Mouse (Mus musculus) brain, embryonic 14.5 days (tissue): ENCODE results near the gene Smurf1. TPM values are rescaled to one million over a fixed set of nuclear protein-coding genes. Genes with fewer than 3 reads are reported as not detected.

Experiments
- DNase-seq: peaks from one replicate; pipeline ENCODE4 v3.0.0-alpha.2; 2011; ENCODE audit warnings: low read depth
- CTCF ChIP-seq: fragments of 200-500 bp; IDR thresholded peaks from 2 replicates; pipeline ENCODE4 v1.5.1; 2012; ENCODE audit warnings: inconsistent platforms, mild to moderate bottlenecking, moderate library complexity, borderline replicate concordance; ENCODE audit not compliant: insufficient read depth, insufficient read length; ENCODE audit errors: extremely low read depth
- POLR2A ChIP-seq: fragments of 200-500 bp; IDR thresholded peaks from 2 replicates; pipeline ENCODE4 v1.6.1; 2012; ENCODE audit warnings: mild to moderate bottlenecking, inconsistent platforms, borderline replicate concordance; ENCODE audit not compliant: poor library complexity, insufficient read depth, insufficient read length, severe bottlenecking; ENCODE audit errors: extremely low read depth
- polyA plus RNA-seq: library from polyadenylated mRNA; depleted of rRNA; stranded (reverse); fragments of >200 nt; gene quantifications from 2 replicates; pipeline ENCODE4 v1.2.3, GENCODE M21; 2012

Smurf1 gene
- polyA plus RNA-seq, 1 experiment = 65.4 TPM

DNA sequence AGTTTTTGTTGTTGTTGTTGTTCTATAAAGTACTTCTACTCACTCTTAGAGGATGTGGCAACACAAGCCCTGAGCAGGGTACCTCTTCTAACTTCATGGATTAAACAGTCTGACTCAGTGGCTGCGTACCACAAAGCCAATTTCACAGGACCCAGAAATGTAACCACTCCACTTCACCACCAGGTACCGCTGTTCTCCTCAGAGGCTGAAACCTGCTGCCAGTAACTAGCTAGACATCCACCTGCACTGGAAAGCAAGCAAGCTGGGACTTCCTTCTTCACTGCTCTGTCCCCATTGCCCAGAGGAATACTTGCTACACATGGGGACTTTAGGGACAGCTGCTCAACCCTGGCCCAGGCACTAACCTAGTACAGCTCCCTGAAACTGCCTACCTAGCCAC, 58.1 kb downstream of the Smurf1 start:
- DNase-seq = no peak
- TF ChIP-seq POLR2A = no peak
- TF ChIP-seq CTCF = peak; percentile 34; the same call in 1 of the 2 replicates

DNA sequence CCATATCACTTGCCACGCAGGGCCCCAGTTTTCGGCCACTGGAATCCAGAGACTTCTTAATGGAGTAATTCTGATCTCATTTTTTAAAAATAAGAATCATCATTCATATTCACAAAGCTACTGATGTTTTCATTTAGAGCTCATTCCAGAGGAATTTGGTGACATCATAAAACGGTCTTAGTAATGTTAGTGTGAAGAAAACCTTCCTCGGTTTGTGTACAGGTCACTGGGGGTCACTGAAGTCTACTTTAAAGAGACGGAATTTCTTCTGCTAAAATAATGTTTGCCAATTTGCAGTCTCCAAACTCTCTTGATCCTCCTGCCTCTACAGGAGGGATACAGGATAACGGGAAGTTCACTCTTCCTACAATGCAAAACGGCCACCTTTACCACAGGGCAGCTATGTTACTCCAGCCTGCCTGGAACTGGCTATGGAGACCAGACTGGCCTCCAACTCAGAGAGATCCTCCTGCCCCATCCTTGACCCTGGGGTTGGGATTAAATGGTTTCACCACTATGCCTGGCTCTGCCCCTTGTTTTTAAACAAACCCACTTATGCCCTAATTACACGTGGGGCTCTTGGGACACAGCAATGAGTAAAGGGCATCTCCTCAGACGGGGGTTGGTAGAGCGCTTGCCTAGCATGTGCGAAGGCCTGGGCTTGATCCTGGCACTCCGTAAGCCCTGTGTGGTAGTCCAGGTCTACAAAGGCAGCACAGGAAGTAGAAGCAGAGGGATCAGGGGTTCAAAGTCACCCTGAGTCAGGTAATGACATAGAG, 61.1 kb downstream of the Smurf1 start:
- no peak for DNase-seq
- TF ChIP-seq POLR2A (no peak), CTCF (no peak)

DNA sequence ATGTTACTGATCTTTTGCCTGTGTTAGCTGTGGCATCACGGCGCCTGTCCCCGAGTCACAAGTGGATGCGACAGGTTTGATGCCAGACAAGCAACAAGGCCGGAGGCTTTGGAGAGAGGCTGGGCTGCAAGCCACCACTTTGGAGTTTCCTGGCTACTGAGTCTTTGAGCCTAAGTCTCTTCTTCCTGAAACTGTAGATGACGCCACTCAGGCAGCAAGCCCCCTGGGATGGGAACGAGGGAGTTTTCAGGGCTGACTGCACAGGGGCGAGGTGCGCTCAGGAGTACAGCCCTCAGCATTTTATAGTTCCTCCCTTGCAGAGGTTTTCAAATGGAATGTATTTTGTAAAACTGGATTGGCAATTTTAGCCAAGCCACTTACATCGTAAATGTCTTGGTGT, 63.9 kb downstream of the Smurf1 start:
- DNase-seq = no peak
- no peak for TF ChIP-seq POLR2A
- no peak for TF ChIP-seq CTCF

DNA sequence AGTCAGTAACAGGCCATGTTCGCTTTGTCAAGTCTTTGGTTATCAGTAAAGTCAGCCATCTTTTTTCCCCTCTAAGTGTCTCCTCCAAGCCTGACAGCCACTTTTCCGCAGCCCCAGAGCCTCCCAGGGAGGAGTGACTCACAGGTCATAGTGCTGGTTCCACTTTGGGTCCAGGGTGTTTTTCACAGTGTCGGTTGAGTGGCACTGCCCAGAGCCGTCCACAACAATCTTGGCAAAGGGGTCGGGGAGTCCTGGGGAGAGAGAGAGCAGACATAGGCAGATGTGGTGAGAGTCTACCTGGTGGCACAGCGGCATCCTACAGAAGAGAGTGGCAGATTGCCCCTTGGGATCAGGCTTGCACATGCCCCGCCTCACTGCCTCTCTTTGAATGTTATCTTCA, 64.6 kb downstream of the Smurf1 start:
- TF ChIP-seq POLR2A (no peak), CTCF (no peak)

DNA sequence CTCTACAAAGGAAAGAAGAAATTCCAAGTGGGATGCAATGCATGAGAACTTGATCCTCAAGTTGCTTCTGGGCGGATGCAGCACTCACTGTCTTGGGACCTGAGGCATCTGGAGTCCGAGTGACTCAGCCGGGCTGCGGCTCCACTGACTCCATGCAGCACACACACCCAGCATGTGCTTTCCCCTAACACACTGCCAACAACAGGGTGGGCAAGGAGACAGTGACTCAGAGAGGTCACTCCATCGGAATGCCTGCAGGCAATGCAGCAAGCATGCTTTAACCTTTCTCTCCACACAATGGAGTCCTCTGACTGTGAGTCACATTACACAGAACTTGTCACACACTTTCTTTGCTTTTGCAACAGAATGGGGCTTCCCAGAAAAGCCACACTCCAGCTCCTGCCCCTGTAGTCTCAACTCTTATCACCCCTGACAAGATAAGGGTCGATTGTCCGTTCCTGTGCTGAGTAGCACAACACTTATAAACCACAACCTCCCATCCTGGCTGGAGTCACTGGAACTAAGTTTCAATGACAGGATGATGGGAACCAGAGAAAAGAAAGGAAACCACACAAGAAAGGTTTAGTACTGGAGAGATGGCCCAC, 67.1 kb downstream of the Smurf1 start:
- no peak for DNase-seq
- TF ChIP-seq CTCF (no peak), POLR2A (no peak)

More for the DNA sequence above, 64.6 kb downstream of the Smurf1 start:
- DNase-seq = no peak

DNA sequence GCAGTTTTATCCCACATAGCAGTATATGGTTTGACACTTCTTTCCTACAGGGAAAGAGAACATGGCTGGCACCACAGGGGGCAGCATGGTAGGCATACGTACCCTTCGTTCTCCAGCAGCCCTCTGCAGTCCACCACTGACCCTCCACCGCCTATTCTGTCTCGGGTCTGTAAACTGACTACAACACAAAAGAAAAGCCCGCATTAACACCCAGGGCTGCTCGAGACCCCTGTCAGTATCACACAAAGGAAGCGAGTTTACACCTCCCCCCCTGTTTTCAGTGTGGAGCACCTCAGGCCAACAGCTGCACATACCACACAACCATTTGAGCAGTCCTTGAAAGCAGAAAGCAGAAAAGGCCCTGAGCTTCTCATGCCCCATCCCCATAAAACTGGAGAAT, 67.8 kb downstream of the Smurf1 start:
- peak; percentile 25 for DNase-seq
- TF ChIP-seq CTCF (no peak), POLR2A (no peak)

DNA sequence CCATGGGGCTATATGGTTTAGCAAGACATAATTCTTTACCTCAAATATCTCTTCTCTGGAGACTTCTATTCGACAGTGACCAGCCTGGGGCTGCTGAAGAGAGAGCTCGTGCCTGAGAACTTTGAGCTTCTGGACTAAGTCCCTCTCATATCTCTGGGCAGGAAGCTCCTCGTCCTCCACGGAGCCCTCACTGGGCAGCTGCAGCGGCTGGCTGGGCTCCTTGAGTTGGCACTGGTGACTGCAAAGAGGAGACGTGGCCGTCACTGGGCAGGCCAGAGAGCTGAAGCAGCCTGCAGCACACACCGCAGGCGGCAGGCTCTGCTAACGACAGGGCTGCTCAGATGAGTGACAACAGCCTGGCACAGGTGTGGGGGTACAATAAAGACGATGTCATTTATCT, 74.4 kb downstream of the Smurf1 start:
- no peak for TF ChIP-seq CTCF
- TF ChIP-seq POLR2A = no peak
- no peak for DNase-seq

DNA sequence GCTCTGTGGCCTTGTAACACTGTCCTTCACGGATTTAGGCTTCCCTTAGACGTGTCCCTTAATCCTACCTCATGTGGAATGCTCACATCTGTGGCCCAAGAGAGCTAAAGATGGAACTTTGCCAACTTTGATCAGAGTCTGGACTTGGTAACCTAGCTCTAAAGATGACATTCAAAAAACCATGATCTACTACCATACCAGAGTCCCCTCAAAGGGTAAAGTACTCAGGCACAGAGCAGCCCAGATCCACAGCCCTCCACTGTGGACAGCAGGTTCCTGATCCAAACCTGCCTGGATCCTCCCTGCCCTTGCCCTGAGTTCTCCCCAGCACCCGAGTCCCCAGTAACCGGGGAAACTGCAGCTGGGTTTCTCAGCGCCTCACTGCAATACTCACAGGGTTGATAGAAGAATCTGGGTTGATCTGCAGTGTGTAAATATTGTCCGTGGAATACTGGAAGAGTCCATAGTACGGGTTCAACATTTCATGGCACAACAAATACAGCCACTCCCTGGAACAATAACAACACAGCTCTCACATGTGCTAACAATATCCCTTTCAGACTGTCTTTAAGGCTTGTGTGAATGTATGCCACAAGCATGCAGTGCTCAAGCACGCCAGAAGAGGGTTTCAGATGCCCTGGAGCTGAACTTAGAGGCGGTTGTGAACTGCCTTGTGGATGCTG, 79.5 kb downstream of the Smurf1 start:
- DNase-seq = no peak
- TF ChIP-seq POLR2A (no peak), CTCF (no peak)

DNA sequence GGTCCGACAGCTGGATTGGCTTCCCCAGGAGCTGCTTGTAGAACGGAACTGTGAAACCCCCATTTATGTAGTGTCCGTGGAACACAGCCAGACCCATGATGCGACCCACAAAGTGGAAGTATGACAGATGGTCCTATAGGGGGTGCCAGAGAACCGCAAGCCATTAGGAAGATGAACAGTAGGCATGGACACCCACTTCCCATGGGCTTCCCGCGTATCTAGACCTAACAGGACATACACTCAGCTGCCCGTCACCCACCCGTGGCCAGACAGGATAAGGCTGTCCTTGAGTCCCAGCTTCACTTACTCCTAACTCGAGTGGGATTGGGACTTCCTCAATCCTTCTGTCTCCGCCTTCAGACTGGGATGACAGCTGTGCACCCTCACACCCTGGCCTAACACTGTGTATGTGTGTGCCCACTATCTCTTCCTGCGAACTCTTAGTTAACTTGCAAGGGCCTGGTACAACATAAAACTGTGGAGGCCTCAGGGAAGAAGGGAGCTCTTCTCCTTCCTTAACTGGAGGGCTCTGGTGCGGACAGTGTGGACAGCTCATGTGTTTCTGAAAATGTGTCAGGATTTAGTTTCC, 80.9 kb downstream of the Smurf1 start:
- TF ChIP-seq CTCF (peak; percentile 40; the same call in 1 of the 2 replicates), POLR2A (no peak)
- DNase-seq = peak; percentile 44

DNA sequence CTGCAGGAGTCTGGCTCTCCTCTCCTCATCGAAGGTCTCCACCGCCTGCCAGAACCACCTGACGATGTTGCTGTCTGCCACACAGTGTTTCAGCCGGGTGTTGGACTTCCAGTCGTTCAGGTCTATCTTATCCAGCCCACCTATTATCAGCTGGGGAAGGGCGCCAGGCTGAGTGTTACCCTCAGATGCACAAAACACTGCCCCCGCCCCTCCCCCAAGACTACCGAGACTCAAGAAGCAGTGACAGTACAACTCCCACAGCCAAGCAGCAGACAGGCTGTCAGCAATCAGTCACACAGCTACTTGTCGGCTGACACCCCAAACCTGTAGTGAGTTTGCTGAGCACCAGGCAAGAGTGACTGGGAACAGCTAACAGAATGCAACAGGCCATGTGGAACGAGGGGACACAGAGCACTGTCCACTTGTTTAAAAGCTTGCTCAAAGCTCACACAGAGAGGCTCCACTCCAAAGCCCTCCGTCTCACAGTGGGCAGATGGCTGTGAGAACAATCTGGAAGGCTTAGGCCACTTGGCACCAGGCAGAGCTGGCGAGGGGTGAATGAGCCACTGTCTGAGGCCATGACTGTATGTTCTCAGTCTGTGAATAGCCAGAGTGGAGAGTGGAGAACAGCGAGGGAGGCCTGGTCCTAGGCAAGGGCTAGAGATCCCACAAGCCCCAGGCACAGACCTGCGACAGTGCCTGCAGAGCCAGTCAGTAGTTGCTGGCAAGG, 83.8 kb downstream of the Smurf1 start:
- TF ChIP-seq CTCF (no peak), POLR2A (no peak)
- peak; percentile 10 for DNase-seq

DNA sequence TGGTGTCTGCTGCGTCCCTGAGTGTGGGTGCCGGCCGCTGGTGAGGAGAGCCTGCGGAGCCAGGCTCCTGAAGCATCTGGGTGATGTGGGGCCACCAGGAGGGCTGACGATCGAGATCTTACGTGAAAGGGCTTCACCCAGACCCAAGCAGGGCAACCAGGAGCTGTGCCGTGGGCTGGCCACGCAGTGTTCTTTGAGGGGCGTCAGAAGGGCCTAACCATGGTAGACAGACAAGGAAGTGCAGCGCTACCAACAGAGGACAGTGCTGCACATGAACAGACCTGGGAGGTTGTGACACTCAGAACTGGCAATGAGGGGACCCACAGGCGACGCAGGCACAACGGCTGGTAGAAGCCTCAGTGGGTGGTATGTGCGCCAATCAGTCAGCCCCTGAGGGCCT, 88.6 kb downstream of the Smurf1 start:
- no peak for DNase-seq
- no peak for TF ChIP-seq CTCF
- TF ChIP-seq POLR2A = no peak

DNA sequence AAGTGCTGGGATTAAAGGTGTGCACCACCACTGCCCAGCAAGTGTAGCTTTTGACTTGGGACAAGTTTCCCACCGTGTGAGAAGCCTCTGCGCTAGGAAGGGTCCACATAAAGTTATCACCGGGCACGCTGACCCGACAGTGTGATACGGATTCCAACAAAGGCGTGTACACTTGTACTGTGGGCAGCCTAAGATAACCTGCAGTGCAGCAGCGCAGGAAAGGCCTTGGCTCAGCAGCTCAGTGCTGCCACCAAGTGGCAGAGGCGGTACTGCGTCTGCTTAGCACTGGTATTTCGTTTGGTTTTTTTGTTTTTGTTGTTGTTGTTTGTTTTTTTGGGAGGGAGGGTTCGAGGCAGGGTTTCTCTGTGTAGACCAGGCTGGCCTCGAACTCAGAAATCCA, 89.8 kb downstream of the Smurf1 start:
- peak; percentile 73 for DNase-seq
- TF ChIP-seq CTCF (peak; percentile 95), POLR2A (no peak)
